Mouse (Mus musculus) adrenal gland, postnatal 25 days (tissue): ENCODE measurements around the gene Disp1. TPM values are rescaled to one million over a fixed set of nuclear protein-coding genes. Genes with fewer than 3 reads are reported as not detected.
A peak's percentile ranks its signal among the peaks of the same experiment; 100 is the strongest.

Source experiments
- DNase-seq: peaks from one replicate; pipeline ENCODE4 v3.0.0; 2021; ENCODE audit warnings: mixed read lengths
- total RNA-seq: library from RNA; stranded (reverse); gene quantifications from 2 replicates; pipeline ENCODE4 v1.2.3, GENCODE M21; 2021

Disp1 gene
- total RNA-seq, 1 experiment from 2014 or later = 20.5 TPM

DNA sequence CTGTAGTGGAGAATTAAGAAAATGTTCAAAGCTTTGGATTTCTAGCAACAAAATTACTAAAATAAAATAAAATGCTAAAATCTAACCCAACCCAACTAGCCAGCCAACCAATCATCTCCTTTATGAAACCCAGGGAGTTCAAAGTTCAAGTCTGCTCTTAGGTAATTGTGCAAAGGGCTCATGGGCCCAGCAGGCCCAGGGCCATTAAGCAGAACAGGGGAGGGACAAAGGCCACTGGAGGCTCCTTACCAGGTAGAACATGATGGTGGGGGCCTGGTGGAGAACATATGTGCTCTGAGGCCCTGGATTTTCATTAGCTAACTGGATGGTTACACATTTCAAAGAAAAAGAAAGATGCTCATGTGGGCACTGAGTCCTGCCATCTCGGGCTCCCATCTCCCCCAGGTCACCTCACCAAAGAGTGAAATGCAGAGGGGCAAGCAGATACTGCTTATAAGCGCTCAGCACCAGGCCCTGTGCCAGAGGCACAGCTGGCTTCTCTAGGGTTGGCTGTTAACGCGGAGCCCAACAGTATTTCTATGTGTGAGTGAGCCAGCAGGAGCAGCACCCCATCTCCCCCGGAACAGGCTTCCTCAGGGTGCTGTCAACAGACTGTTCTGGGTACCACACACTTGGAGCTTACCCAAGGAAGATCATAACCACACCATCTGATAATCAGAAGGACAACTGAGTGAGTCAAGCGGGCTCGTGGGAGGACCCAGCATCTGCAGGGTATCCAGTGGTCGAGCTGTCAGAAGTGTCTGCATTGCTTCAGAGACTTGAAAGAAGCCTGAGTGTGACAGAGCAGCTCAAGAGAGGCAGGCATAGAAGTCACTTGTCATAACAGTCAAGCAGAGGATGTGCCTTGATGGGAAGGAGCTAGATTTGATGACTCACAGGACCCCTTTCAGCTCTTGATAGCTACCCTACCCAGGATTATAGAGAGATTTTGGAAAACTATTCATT is 137.0 kb downstream of the Disp1 start:
- no peak for DNase-seq

DNA sequence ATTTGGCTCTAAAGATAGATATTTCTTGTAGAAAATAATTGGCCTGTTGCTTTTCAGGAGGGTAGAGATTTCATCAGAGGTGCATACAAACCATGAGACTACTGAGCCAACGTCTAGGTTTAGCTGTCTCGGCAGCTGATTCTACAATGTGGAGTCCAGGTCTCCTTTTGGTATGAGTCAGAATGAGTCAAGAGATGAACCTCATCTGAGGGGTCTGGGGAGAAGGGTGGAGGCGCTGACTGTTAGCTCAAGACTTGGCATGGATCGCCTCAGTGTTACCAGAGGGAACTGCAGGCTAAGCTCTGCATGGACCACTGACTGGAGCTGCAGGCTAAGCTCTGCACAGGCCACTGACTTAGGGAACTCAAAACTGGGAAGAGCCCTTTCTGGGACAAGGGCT is 138.9 kb downstream of the Disp1 start:
- no peak for DNase-seq

DNA sequence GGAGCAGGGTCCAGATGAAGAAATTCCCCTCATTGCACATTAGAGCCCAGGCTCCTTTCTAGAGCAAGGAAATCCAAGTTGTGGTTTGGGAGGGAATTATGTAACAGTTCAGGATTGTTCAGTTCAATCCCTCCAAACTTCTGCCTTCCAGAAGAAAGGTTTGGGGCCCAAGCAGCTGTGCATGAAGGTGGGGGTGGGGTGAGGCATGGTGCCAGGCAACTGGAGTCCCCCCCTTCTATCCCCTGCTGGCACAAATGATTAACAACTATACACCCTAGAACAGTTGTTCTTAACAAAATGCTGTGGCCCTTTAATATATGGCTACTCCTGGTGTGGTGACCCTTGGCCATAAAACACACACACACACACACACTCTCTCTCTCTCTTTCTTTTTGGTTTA is 140.2 kb downstream of the Disp1 start:
- no peak for DNase-seq

DNA sequence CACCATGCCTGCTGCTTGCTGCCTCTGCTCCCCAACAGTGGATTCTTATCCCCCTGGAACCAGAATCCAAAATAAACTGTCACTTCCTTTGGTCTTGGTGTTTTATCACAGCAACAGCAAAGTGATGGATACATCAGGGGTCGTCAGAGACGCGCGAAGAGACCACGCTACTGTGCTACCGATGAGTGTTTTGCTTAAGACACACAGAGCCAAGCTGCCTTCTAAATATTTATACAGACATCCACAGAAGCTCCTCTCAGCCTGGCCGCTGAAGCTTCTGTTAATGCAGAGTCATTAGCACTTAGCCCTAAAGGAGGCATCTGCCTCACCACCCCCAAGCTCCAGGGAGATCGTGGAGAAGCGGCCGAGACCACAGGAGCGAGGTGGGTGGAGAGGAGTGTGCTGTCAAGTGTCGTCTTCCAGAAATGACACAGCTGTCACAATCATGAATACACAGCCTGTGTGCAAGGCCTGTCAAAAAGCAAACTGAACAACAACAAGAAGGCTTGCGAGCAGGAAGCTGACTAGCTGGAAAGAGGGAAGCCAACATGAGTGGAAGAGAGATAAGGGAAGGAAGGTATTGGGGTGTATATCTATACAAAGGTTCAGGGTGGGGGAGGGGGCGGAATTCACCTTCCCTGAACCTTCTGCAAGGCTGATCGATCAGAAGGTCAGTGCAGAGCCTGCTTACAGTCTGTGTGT is 146.1 kb downstream of the Disp1 start:
- DNase-seq = no peak

DNA sequence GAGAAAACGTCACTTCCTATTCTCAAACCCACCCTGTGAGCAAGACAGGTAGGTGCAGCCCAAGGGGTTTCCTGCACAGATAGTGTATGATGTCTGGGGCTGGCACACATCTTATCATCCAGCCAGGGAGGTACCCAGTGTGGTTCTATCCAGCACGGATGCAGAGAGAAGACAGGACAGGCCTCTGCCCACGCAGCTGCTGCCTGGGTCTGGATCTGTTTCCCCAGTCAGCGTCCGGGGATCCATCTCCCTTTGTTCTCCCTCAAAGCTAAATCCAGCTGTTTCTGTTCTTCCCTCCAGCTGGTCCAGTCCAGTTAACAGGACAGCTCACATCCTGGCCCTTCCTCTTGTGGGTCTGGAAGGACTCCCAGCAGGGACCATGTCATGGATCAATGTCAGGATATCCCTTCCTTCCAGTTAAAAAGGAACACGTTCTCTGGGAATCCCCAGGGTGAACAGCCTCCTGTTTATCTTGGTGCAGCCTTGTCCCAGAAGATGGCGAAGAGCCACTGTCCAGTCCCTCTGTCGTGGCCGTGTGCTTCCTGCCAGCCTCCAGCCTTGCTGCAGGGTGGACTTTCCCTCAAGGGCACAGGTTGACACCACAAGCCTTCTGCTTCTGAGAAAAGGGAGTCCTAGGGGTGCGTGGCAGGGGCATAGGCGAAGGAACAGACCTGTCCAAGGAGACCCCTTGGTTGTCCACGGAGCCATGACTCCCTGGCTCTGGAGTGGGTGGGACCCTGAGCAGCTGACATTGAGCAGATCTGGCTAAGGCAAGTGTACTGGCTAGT is 148.9 kb downstream of the Disp1 start:
- no peak for DNase-seq

DNA sequence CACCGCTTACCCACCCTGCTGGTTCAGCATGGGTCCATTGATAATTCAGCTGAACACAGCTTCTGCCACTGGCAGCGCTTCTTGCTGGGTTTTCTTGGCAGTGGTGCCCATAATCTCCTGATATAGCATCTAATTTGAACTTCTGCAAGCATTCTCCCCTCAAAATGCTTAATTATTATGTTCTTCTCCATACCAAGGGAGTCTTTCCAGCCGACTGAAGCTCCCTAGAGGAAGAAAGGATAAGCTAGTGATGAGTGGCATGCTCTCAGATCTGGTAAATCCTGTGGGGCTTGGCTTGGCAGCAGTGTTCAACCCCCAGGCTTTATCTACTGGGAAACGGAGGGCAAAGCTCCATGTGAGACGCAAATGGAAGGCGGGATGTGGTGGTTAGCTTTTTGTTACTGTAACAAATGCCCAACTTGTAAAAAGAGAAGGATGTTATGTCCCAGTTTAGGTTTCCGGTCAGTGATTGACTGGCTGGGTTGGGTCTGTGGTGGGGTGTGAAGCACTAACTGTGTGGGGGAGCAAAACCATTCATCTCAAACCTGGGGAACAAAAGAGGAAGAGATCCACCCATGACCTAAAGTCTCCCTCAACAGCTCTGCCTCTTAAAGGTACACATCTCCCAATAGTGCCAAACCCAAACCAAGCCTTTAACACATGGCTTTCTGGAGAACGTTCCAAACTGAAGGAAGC is 151.2 kb downstream of the Disp1 start:
- no peak for DNase-seq

DNA sequence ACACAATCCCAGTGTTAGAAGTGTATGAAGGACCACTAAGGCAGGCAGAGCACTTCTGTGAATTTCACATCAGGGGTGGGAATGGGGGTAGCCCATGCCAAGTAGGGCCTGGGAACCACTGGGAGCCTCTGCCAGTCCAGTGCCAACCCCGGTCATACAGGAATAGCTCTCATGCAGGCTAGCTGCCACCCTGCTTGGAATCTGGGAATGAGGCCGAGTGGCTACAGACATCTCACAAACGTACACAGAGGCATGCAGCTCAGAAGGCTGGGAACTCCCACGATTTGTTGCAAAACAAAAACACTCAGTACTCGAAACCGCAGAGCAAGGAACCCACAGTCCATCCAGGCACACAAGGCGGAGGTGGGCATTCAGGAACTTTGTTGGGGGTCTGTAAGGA is 153.5 kb downstream of the Disp1 start:
- no peak for DNase-seq

DNA sequence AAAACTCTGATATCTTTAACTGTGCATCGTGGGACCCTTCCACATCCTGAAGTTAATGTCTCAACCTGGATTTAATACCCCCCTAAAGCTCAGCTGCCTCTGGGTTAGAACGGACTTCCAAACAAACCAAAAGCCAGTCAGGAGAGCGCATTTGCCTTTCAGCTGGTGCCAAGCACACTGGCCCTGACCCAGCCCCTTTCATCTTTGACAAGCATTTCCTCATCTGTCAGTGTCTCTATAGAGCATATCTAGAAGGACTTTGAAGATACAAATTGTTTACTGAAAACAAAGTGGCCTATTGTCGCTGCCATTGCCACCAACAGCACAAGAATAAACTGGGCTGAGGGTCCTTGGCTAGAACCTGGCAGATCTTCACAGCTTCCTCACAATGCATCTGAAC is 154.3 kb downstream of the Disp1 start:
- peak; percentile 35 for DNase-seq

DNA sequence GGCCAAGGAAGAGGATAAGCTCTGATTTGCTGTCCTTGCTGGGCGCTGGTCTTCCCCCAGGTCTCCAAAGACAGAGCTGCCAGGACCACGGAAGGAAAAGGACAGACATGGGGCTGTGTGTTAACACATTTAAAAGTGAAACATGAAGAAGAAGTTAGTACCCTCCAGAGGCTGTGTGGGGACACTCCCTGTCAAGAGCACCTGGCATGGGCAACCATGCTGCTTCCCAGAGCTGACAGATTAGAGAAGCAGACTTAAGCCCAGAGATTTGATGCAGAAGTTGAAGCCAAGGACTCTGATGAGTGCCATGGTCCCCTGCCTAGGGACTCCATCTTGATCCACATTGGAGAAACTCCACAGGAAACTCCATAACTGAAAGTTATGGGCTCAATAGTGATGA is 160.7 kb downstream of the Disp1 start:
- no peak for DNase-seq

DNA sequence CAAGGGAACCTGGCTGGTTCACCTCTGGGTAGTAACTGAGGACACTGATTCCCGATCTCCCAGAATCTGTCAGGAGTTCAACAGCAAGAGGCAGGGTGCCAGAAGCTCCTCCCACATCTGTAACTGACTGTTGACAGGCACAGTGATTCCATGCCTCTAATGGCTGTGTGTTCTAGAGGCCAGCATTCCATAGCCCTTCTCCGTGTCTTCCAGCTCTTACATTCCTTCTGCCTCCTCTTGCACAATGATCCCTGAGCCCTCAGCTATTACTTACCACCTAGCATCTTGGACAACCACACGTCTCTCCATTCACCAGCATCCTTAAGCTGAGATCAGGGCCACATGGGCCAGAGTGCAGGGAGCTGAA is 165.1 kb downstream of the Disp1 start:
- DNase-seq = no peak

DNA sequence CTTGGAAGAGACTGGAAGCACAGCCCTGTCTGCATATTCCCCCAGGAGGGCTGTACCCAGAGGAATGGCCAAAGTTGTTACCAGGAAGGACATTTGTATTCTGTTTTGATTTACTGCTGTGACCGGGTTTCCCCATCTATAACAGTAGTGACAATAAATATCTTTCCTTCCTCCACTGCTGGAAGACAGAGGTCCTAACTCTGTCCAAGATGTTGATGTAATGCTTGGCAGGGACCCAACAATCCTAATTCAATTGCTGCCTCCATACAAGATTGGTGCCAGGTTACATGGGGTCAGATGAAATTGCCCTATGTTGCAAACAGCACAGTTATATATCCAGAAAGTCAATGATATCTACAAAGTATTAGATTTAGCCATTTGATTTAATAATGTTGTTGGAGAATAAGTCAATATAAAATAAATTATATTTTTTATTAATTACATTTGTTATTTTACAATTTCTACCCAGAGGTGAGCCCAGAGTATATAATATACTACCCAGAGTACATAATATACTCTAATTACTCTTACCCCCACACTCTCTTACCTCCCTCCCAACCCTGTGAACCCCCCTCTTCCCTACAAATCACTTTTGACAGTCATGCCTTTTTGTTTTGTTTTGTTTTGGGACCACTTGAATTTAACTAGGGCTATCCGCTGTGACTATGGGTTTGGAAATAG is 165.6 kb downstream of the Disp1 start:
- DNase-seq = no peak

DNA sequence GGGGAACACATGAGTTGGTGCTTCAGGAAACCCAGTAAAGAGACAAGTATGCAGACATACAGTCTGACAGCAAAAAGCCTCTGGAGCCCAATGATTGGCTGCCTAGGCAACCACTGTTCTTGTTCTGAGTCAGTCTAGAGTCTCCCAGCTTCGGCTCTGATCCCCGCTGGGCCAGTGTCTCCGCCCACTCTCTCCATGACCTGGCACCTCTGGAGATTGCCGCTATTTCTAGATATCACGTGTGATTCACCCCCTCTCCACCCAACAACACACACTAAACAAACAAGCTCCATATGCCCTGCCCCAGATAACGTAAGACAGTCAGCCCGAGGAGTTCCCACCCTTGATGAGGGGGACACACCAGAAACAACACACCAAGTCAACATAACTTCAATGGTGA is 168.7 kb downstream of the Disp1 start:
- DNase-seq = no peak

DNA sequence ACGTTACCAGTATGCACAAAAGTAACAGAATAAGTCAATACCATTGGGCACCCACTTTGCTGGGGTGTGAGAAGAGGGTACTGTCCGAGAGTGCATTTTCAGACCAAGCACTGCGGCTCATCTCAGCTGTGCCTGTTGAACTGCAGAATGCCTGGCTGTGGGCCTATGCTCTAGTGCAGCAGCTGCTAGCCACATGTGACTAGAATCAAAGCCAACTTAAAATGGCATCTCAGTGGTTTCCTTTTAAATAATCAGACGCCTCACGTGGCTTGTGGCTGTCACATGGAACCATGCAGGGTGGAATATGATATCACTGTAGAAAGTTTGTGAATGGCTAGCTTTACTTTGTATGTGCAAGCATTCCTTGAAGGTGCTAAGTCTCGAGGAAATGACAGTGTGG is 172.0 kb downstream of the Disp1 start:
- DNase-seq = no peak

DNA sequence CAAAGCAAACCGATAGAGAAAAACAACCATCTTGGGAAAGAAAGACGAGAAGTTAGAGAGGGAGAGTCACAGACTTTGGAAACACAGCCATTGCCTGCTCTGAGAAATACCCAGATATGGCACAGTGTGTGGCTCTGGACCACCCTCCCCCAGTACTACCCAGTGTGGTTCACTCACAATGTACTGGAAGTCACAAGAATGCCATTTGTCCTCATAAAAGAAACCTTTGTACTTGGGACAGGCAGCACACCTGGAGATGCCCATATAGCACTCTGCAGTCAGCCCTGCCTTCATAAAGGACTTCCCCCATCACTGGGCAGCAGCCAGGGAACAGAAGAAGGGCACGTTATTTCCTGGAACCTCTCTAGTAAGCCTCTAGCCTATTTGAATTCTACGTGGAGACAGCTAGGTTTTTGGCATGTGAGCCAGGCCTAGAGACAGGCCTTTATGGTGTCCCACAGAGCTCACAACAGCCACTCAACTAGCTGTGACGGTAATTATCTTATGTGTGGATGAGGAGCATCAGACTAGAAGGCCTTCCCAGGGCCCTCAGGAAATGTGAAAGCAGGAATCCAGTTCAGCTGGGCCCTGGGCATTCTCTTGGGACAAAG is 173.3 kb downstream of the Disp1 start:
- DNase-seq = no peak

DNA sequence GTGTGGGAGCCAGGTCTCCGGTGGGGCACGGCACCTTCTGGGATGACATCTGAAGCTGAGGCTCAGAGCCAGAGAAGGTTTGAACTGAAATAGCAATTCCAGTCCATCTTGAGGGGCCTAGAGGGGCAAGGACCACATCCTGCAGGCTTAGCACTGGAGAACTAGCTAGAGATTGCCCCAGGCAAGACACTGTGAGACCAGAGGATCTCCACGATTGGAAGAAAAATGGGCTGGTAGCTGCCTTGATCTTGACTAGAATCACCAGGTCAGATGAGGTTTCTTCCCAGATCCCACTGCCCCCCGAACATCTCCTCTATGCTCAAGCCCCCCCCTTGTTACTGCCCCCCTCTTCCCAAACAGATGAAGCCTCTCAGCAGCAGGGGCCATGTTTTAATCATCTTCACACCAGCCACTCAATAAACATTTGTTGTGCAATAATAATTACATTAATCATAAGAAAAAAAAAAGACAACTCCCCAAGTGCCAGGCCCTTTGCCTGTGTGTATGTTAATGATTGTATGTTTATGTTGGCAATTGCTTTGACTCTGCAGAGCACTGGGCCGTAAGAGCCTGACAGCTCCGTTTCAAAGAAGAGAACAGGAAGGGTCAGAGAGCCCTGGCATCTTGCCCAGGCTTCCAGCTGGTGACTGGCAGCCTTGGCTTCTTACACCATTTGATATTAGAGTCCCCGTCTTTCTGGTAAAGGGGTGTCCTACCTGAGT is 174.0 kb downstream of the Disp1 start:
- DNase-seq = peak; percentile 55

DNA sequence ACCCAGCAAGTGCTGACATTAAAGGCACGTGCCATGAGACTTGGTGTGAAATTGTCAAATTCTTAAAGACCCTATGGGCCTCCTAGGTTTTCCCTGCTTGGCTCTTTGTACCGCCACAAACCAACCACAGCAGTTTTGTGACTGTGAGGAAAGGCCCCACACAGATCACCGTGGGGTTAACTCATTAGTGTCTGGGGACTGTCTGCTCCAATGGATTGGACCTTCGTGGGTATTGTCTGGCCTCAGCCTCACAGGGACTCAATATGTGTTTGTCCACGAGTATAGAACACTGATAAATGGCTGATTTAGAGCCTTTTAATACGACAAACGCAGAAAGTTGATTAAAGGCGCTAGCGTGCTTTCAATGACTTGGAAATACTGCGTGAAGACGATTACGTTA is 175.2 kb downstream of the Disp1 start:
- no peak for DNase-seq

DNA sequence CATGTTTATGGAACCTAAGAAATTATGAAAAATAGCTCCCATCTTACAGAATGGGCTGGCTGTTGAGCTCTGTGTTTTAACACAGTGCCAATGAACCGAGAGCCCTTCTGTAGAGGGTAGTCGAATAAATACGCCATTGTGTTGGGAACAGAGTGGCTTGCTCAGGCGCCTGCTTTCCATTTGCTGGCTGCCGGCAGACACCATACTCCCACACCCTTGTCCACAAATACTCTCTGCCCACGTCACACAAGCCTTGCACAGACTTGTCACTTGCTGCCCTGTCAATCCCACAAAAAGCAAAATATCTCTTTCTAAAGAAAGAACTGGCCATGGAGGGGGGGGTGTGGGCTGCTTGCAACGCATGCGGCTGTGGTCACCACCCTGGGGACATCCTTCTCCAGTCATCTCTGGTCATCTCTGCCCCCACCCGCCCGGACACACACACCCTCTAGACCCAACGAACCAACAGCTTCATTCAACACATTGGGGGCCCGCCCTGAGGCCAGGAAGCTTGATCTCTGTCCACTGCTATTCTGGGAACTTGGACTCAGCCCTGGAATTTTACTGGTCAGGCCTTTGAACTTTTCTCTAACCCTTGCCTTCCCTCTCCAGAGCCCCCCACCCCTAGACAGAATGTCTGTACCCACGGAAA is 178.0 kb downstream of the Disp1 start:
- no peak for DNase-seq

DNA sequence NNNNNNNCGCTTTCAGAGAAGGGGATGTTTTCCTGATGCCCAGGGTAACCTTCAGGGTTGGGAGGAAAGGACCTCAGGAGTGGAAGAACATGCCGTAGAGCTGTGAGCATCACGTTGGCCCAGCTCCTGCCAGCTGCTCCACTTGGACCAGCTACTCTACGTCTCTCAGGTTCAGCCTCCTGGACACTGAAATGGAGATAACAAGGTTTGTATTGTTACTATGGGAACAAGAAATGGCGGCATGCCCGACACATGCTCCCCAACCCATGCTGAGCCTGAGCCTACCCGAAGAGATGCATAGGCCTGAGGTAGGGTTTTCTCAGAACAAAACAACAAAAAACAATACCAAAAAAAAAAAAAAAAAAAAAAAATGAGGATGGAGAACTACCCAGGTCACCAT is 179.6 kb downstream of the Disp1 start:
- DNase-seq = no peak

DNA sequence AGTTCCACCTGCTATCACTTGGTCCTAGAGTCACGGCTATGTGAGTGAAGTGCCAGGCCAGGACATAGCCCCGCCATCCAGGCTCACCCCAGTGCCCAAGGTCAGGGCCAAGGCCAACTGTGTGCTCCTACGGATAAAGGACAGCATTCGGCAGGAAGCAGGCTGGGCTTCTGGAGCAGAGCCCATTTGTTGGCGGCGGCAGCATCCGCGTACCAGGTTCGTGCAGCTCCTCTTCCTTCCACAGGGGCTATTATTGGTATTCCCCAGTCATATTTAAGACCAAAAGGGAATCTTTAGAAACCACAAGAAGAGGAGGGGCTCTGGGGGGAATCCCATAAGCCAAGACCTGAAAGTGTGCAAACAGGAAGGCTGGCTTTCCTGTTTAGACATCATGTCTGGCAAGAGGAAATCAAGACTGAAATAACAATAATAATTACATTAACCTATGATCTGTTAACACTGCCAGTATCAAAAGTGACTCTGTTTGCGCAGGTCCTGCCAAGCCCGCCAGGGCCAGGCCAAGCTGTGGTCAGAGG is 180.4 kb downstream of the Disp1 start:
- peak; percentile 56 for DNase-seq
